Mouse (Mus musculus) kidney, postnatal 25 days (tissue): ENCODE data around the gene Dlk1.

ENCODE experiments used
- DNase-seq, 2 experiments: peaks; one replicate each; pipeline ENCODE4 v3.0.0; 2021; ENCODE audit warnings: mixed read lengths in 2 of 2

Gene Dlk1

DNA sequence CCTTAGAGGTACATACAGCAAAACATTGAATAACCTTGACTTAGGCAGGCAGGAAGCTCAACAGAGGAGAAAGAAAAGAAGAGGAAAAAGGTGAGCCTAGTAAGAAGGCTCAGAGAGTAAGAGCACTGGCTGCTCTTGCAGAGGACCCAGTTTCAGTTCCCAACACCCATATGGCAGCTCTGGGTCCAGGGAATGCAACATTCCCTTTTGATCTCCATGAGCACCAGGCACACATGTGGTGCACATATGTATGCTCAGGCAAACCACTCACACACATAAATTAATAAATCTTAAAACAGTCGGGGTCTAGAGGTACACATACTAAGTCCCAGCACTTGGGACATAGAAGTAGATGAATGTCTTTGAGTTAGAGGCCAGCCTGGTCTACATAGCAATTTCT, 33.9 kb downstream of the Dlk1 start:
- peak in 1 of 2 experiments; percentile 7 for DNase-seq

DNA sequence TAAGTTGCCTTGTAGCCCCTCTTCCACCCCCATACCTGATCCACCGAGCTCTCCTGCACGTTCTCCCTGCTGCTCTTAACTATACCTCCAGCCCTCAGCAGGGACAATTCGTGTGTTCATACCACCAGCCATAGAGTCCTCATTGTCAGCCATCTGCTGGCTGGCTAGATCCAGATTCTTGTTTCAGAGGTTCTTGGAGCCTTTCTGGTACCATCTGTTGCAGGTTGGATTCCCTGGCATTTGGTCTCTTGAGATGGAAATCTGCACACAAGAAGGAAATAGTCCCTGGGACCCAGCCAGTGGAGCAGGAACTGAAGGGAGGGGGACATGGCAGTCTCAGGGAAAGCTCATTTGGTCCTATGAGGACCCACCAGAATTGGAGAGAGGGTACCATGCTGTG, 39.1 kb downstream of the Dlk1 start:
- peak in 1 of 2 experiments; percentile 2 for DNase-seq

DNA sequence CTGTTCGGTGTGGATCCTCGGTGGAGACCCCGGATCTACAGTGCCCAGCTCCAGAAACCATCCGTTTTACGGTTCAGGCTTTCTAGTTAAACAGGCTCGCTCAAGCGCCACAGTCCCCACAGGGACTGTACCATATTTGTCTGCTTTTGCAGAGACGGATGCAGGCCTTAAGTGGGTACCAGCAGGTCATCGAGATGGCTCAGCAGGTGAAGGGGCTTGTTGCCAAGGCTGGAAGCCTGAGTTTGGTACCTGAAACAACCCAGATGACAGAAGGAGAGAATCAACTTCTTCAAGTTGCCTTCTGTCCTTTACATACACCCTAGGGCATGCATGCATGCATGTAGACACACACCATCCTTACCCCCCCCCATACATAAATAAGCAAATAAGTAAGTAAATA, 40.8 kb downstream of the Dlk1 start:
- peak in 1 of 2 experiments; percentile 15 for DNase-seq

DNA sequence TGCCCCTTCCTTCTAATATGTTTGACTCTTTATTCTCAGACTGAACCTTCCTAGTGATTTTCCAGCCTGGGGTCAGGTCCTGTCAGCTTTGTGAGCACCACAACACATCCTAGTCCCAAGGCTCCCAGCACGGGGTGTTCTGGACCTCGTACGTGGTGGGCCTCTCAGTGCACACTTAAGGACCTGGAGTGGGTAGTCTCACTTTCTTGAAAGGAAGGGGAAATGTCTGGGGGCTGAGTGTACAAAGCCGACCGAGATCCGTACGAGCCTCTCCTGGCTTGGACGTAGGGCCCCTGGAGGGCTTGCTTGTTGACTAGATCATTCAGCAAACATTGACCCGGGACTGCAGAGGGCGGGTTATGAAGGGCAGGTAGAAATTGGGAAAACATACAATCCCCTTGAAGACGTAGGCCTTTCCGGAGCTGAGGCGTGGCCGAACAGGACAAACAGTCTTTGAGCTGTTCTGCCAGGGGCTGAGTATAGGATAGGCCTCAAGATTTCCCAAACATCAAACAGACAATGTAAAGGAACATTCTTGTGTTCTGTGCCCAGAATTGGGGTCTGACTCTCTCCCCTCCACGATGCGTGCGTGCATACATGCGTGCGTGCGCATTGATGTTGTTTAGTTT, 42.5 kb downstream of the Dlk1 start:
- peak in 1 of 2 experiments; percentile 16 for DNase-seq

DNA sequence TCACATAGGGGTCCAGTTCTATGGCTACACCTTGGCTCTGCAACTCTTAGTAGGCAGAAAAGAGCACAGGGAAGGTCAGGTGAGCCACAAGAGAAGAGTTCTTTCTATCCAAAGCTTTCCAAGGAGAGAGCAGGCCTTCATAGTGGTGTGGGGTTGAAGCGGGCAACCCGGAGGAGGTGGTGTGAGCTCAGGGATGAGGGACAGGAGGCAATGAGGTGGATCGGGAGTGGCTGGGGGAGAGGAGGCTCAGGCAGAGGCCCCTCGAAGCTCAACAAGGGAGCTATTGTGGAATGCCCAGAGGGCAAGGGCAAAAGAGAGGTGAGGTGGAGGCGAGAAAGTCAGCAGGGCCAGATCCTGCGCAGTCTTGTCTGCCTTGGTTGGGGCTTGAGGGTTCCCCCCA, 43.8 kb downstream of the Dlk1 start:
- DNase-seq: peak in 1 of 2 experiments; percentile 17

DNA sequence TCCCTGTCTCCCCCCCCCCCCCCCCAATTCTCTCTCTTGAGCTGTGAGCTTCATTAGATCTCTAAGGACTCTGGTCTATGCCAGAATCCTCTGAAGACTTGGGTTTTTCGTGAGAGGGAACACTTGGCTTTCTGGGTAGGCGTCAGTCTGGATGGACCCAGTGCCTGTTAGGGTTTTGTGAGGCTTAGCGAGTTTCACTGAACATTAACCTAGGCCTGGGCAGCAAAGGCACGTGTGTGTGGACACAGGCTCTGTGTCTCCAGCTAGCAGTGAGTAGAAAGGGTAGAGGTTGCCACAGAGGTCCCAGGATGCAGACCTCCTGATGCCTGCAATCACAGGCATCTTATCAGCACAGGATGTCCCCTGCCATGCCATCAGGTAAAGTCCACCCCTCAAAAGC, 48.4 kb downstream of the Dlk1 start:
- DNase-seq: no peak

DNA sequence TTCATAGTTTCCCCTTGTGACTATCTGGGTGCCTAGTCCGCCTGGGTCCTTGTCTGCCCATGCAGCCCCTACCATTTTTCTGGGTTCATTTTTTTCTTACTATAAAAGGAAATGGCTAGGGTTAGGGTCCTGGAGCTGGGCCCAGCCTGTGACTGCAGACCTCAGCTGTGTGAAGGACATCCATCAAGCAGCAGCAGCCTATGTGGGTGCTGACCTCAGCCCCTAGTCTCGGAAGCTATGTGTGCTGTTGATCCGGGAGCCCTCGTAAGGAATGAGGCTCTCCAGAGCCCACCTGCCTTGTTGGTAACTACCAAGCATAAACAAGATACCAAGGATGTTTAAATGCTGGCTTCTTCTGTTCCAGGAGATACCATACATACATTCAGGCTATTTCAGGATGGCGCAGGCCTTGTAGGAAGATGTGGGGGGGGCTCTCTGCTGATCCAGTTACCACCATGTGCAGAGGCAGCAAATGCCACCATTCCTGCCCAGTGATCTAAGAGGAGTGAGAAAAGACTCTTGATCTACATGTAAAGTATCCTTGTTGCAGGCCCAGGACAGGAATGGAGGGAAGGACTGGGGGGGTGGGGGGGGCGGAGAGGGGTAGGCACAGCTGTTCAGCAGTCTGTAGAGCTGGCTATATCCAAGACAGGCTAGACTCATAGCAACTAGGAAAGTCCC, 49.9 kb downstream of the Dlk1 start:
- DNase-seq: no peak

DNA sequence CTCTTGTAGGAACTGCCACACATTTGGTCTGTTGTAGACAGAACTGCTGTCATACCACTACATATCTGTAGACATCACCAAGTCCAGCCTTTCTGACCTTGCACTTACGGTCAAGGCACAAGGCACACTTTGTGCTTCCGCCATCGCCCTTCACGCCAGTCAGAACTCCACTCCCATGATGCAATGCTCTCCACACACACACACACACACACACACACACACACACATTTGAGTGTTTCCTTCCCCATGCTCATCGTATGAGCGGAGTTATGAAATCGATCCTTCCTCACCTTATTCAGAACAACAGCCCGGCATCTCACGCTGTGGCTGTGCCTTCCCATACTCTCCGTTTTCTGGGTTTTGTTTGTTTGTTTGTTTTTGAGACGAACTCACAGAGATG, 55.1 kb downstream of the Dlk1 start:
- no peak for DNase-seq

DNA sequence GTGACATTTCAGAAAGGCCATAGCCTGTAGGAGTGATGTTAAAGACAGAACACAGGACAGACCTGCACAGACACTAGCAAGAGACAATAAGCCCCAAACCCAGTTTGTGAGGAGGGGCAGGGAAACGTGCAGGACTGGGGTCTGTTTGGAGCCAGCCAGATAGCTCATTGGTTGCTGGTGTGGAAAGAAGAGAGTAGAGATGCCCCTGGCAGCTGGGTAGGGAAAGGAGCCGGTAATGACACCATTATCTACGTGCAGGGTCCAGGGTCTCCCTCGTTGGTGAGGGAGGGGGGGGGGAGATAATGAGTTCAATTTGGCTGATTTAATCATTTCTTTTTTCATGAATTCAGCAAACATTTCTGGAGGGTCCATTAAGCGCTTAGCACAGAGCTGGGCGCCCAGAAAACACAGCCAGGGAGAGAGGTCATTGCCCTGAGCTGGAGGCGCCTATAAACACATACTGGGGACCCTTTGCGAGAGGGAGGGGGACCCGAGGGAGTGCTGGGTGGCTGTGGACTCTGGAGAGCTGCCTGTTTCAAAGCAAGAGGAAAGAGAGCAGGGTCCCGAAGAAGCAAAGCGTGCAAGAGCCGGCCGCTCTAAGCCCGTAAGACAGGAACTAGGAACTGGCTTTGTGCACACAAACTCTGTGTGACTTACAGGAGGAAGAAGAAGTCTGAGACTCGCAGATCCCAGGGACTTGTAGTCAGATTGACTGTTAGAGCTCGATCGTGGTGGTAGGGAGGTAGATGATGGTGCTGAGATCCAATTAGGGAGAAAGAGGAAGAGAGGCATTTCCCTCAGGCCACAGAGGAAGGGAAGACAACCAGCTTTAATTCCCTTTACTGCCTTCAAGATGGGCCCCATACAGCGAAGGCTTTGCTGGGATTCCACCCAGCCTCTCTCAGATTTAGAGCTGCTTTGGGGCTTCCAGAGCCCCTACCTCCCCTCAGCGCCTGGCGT, 56.2 kb downstream of the Dlk1 start:
- DNase-seq: no peak

DNA sequence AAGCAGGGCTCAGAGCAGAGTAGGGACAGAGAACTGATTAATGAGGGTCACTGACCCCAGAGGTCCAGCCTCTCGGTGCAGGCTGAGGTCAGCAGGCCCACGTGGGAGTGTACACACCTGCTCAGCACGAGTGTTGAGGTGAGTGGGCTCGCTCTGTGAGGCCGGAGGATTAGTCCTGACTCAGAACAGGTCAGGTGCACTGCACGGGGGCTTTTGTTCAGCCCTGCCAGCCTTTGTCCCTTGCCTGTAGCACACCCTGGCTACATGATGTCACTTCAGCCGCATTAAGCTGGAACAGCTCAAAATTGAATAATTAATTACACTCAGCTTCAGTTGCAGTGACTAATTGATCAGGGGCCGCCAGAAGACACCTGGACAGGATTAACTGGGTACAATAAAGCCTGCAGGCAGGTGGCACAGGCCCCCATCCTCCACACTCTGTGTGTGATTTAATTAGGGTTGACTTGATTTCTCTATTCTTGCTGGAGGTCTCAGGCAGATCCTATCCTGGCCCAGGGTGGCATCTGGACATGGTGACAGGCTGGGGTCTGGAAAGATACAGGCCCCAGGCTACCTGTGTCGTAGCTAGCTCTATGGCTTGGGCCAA, 57.0 kb downstream of the Dlk1 start:
- no peak for DNase-seq

DNA sequence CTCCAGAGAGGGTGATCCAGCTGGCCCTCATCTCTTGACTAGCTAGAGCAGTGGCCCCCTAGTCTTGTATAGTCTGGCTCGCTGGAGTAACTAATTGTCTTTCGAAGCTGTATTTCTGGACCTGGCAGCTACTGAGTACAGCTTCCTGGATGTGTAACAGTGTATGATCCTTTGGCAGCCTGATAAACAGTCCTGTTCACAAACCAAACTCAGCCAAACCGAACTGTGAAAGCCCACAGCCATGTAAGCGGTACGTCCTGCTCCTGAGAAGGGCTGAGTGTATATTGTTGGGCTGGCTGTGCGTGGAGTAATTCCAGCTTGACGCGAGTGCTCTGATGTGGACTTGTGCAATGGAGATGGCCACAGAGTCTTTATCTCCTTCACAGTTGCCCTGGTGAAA, 57.6 kb downstream of the Dlk1 start:
- no peak for DNase-seq

DNA sequence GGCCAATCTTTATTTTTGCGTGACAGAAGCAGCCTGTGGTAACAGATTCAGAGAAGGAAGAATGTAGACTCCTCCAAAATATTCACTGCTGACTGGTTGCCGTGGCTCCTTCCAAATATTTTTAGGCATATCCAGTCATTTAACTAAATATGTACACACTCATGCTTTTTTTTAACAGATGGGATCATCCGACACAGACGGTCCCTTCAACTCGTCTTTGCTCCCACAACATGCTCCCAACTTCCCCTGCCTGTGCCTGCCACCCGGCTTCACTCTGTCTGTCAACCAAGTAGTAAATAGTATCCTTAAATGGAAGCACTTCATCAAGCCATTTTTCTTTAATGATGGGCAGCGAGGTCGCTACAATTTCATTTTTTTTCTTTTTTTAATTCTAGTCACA, 58.8 kb downstream of the Dlk1 start:
- no peak for DNase-seq

DNA sequence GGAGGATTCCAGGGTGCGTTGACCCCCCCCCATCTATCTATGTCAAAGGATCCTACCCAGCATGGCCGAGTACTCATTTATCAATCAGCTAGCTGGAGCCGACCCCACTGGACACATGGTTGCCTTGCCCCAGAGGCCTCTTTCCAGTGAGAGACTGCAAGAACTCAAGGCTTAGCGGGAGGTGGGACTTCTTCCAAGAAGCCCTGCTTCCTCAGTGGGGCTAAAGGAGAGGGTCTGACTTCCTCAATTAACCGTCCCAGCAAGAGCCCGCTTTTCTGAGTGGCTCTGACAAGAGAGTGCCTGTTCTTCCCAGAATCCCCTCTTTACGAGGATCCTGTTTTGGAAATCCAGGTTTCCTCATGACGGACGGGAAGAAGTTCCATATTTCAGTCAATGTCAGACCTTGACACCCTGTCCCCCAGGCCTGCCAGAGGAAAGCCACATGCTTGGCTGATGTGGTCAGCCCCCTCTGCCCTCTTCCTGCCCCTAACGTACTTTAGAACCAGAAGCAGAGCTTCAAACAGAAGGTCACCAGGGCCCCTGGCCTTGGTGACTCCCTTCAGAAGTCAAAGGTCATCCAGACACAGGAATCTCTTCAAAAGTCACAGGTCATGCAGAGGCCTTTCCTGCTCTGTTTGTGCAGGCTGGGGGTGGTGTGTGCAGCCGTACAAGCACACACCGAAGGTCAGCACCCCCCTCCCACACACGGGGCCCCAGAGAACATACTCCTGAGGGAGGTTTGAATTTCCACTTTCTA, 59.7 kb downstream of the Dlk1 start:
- DNase-seq: no peak
